Mouse (Mus musculus): ENCODE results near the gene Calhm6.

Calhm6 gene

GRCm38 (mm10) chr10:34127392-34128378 lies at the start of gene Calhm6:
Gene Calhm6 (minus strand): TSS chr10:34127984.
- DNase-seq: peak; percentile 24 to 34

- DNase-seq: no peak
Observed at GRCm38 (mm10) chr10:34175870-34176606, 48.3 kb upstream of the Calhm6 start.

- no peak for DNase-seq
Observed at GRCm38 (mm10) chr10:34172663-34173282, 45.0 kb upstream of the Calhm6 start.

- DNase-seq: no peak
Observed at GRCm38 (mm10) chr10:34171660-34172059, 43.9 kb upstream of the Calhm6 start.

- peak in 1 of 2 experiments; percentile 44 for DNase-seq
Observed at GRCm38 (mm10) chr10:34171191-34171590, 43.4 kb upstream of the Calhm6 start.

- no peak for DNase-seq
Observed at GRCm38 (mm10) chr10:34166971-34167370, 39.2 kb upstream of the Calhm6 start.

GRCm38 (mm10) chr10:34155796-34156554 lies 28.2 kb upstream of the Calhm6 start:
- no peak for DNase-seq

- no peak for DNase-seq
Observed at GRCm38 (mm10) chr10:34151827-34152226, 24.0 kb upstream of the Calhm6 start.

GRCm38 (mm10) chr10:34150454-34150853 lies 22.7 kb upstream of the Calhm6 start:
- no peak for DNase-seq

- no peak for DNase-seq
Observed at GRCm38 (mm10) chr10:34149772-34150171, 22.0 kb upstream of the Calhm6 start.

- no peak for DNase-seq
Observed at GRCm38 (mm10) chr10:34141693-34142092, 13.9 kb upstream of the Calhm6 start.

- DNase-seq: no peak
Observed at GRCm38 (mm10) chr10:34139768-34140167, 12.0 kb upstream of the Calhm6 start.

GRCm38 (mm10) chr10:34138027-34138426 lies 10.2 kb upstream of the Calhm6 start:
- DNase-seq: no peak

- no peak for DNase-seq
Observed at GRCm38 (mm10) chr10:34136432-34136831, 8.6 kb upstream of the Calhm6 start.

- no peak for DNase-seq
Observed at GRCm38 (mm10) chr10:34131356-34131755, 3.6 kb upstream of the Calhm6 start.

GRCm38 (mm10) chr10:34128391-34128790 lies 607 bp upstream of the Calhm6 start:
- no peak for DNase-seq

GRCm38 (mm10) chr10:34118421-34118820 lies 9.4 kb downstream of the Calhm6 start:
- no peak for DNase-seq

- DNase-seq: no peak
Observed at GRCm38 (mm10) chr10:34117770-34118169, 10.0 kb downstream of the Calhm6 start.

- DNase-seq: no peak
Observed at GRCm38 (mm10) chr10:34117131-34117530, 10.7 kb downstream of the Calhm6 start.

- DNase-seq: no peak
Observed at GRCm38 (mm10) chr10:34111964-34112738, 15.6 kb downstream of the Calhm6 start.

- no peak for DNase-seq
Observed at GRCm38 (mm10) chr10:34110863-34111465, 16.8 kb downstream of the Calhm6 start.
